Mouse (Mus musculus) E14TG2a.4 (cell line): ENCODE measurements around the gene Slco4a1.

ENCODE experiments used
- CTCF ChIP-seq: conservative IDR thresholded peaks from 2 replicates; pipeline ENCODE4 v1.5.1; 2014; ENCODE audit warnings: low read length
- POU5F1 ChIP-seq: IDR thresholded peaks from 2 replicates; pipeline ENCODE4 v1.6.1; 2014; ENCODE audit warnings: low read length, borderline replicate concordance

DNA sequence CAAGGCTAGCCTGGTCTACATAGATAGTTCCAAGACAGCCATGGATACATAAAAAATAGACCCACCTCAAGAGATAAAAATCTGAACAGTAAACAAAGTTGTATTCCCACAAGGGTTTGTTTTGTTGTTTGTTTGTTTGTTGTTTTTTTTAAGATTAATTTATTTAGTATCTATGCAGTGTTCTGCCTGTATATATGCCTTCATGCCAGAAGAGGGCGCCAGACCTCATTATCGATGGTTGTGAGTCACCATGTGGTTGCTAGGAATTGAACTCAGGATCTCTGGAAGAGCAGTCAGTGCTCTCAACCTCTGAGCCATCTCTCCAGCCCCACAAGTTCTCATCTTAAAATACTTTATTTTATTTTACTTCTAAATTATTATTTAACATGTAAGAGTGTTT, 47.6 kb upstream of the Slco4a1 start:
- TF ChIP-seq CTCF (peak; percentile 61), POU5F1 (no peak)
